Mouse (Mus musculus) ovary, postnatal 36 days (tissue): Measurements from ENCODE around the gene Plcl2.

Experiments used
- DNase-seq: peaks from one replicate; pipeline ENCODE4 v3.0.0; 2022; ENCODE audit warnings: low spot score, mixed read lengths

Gene Plcl2

DNA sequence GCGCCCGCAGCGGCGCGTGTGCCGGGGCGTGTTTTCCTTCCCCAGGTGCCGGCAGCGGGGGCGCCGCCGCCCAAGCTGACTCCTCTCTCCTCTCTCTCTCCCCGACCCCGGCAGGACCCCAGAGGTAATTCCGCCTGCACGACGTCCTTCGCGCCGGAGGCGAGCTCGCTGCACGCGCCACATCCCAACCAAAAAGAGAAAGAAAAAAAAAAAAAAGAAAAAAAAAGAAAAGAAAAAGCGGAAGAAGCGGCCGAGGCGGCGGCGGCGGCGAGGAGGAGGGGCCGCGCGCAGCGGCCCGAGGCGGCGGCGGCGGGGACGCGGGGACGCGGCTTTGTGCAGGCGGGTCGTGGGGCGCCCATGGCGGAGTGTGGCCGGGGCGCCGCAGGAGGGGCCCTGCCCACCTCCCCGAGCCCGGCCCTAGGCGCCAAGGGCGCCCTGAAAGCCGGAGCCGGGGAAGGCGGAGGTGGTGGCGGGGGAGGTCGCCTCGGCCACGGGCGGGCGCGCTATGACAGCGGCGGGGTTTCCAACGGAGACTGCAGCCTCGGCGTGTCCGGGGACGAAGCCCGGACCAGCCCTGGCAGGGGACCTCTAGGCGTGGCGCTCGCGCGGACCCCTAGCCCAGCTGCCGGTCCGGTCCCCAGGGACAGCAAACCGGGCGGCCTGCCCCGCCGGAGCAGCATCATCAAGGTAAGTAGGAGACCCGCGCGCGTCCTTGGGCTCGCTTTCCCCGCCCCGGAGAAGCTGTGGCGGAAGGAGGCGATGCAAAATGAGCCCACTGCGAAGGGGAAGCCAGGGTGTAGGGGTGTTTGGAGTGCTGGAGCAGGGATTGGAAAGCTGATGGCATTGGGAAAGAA lies at the start of gene Plcl2:
Gene Plcl2 (plus strand): TSS at position 153 of the 854 bp plus-strand sequence.
- peak; percentile 67 for DNase-seq

DNA sequence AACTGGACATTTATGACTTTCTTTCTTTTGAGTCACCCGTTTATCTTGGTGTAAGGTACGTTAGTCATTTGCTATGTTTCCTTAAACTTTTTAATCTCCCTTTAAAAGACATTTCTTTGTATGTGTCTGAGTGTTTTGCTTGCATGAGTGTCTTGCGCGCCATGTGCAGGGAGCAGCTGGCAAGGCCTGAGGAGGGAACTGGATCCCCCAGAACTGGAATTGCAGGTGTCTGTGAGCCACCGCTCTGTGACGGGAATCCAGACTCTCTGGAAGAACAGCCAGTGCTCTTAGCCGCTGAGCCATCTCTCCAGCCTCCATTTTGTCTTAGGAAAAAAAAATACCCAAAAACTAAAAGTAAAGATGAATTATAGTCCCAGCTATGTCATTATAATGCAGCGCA lies 48.9 kb upstream of the Plcl2 start:
- DNase-seq = no peak

DNA sequence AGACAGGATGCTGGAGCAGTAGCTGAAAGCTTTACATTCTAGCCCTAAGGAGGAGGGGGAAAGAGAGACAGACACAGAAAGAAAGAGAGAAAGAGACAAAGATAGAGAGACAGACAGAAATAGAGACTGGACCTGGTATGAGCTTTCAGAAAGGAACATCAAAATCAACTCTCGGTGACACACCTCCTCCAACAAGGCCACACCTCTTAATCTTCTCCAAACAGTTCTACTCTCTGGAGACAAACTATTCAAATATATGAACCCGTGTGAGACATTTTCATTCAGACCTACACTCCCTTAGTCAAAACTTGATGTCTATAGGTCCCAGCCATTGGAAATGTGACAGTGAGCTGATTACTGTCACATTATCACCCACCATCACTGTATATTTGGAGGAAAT lies 41.8 kb upstream of the Plcl2 start:
- no peak for DNase-seq

DNA sequence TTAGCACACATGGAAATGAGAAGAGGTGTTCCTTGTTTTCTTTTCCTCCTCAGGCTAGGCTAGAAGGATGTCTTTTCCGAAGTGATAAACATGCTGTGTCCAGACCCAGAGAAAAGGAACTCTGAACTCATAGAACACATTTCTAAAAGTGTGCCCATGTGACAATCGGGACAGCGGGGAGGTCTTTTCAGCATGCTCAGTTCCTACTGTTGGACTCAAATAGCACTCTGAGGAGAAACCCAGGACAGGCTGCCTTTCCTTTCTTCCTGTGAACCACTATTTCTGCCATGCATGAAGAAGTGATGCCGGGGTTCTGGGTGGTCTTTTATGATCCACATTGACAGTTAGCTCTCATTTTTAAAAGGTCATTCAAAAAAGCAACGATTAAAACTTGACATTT lies 40.1 kb upstream of the Plcl2 start:
- DNase-seq = no peak

GRCm38 (mm10) chr17:50469543-50470431 lies 39.4 kb upstream of the Plcl2 start:
- DNase-seq = no peak

GRCm38 (mm10) chr17:50470432-50471078 lies 38.6 kb upstream of the Plcl2 start:
- peak; percentile 21 for DNase-seq

DNA sequence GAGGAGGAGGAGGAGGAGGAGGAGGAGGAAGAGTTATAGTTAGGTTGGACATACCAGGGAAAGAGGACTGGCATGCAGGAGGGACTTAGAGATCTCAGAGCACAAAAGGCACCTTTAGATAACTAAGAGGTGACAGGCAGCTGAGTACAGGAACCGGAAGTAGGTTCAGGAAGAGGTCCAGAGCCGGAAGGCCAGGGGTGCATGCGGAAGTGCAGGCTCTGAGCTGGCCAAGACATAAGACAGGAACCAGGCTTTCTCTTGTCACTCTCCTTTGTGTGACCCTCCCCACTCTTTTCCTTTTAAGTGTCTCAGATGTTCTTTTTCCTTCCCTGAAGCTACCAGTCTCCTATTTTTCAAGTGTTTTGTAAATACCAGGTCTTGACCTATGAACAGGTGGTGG lies 38.0 kb upstream of the Plcl2 start:
- no peak for DNase-seq

GRCm38 (mm10) chr17:50477277-50477676 lies 31.9 kb upstream of the Plcl2 start:
- no peak for DNase-seq

DNA sequence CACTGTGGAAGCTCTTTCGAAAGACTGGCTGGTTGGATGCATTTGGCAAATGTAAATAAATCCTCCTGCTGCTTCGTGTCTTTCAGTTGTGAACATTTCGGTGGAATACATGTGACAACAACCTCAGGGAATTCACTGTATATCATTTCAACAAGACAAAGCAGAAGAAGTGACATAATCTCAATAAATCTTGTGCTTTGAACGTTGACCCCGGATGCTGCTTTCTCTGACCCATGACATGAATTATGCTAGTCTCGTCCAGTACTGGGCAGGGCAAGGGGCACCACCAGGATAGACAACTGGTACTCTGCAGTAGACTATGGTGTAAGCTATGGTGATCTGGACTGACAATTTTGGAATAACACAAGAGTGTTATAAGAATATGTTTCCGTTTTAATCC lies 28.3 kb upstream of the Plcl2 start:
- no peak for DNase-seq

DNA sequence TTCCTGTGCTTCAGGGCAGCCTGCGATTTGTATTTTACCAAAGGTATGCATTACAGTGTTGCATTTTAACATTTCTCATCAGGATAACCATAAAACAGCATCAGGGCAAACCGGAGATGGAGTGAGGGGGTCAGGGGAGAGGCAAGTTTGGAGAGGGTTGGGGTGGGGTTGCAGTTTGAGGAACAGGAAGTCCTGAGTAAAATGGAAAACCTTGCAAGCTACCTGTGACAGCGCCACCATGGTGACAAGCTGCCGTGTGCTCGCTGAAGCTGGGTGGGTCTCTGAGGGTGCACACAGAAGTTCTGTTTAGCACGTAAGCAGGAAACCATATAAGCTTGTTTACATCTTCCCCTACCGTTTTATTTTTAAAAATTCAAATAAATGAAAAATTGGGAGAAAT lies 25.5 kb upstream of the Plcl2 start:
- no peak for DNase-seq

GRCm38 (mm10) chr17:50484981-50485380 lies 24.2 kb upstream of the Plcl2 start:
- DNase-seq = no peak

DNA sequence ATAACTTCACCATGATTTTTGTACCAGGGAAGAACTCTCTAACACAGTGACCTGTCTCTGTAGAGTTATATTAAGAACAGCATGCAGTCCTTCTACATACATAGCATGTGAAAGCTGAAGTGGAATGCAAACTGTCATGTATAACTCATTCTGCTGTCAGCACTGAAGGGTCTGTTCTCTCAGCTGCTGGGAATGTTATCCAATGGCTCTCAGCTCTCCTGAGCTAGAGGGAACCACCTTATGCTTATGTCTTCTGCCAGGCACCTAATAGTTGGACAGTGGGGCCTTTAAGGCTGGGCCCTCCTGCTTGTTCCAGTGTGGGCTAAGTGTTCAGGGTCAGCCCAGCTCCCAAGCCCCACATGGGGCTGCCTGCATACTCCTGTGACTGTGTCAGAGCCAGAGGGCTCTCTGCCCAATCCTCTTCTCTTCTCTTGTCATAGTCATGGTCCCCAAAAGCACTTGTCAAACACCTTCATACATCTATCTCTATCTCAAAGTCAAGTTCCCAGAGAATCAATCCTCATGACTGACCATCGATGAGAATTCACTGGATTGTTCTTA lies 22.1 kb upstream of the Plcl2 start:
- DNase-seq = no peak

DNA sequence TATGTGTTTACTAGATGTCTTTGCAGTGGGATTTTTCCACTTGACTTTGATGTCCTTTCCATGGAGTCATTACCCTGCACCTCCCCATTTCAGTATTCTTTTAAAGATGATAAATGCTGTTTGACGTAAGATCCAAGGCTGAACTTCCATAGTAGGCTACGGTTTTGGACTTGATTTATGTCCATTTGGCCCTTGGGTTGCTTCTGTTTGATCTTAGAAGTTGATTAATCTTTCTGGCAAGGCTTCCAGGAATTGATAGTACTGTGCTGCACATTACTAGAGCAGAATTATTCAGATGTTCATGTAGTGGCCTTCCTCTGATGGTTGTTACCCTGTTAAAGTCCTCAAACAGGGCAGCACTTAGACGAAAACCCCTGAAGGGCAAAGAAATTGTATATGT lies 21.5 kb upstream of the Plcl2 start:
- DNase-seq = no peak

DNA sequence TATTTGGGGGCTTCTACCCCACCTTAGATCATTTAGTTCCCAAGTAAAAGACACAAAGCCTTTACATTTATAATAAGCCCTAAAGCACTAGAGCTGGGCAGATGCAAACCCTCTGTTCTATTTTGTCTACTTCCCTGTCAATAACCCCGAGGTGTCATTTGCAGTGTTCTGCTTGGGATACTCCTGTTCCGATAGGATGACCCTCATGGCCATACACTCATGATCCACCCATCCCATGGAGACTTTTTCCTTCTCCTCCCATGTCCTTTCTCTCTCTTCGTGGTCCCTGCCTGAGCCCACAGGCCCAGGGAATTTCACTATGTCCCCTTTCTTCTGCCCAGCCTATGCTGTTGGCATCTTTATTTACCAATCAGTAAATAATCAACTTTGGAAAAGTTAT lies 20.8 kb upstream of the Plcl2 start:
- DNase-seq = no peak

DNA sequence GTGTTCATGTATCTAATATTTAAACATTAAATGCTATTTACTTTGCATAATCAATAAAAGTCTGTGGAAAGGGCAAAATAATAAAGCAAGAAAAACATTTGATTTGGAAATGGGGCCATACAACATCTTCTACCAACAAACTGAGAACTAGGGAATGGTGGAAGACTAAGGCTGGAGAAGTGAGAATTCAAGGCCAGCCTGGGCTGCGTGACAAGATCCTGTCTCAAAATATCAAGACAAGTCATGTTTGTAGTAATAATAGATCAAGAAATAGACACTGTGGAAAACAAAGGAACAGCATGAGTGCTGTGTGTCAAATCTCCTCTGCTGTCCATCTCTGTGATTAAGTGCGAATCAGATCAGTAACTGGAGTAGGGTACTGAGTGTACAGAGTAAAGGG lies 20.3 kb upstream of the Plcl2 start:
- DNase-seq = no peak

DNA sequence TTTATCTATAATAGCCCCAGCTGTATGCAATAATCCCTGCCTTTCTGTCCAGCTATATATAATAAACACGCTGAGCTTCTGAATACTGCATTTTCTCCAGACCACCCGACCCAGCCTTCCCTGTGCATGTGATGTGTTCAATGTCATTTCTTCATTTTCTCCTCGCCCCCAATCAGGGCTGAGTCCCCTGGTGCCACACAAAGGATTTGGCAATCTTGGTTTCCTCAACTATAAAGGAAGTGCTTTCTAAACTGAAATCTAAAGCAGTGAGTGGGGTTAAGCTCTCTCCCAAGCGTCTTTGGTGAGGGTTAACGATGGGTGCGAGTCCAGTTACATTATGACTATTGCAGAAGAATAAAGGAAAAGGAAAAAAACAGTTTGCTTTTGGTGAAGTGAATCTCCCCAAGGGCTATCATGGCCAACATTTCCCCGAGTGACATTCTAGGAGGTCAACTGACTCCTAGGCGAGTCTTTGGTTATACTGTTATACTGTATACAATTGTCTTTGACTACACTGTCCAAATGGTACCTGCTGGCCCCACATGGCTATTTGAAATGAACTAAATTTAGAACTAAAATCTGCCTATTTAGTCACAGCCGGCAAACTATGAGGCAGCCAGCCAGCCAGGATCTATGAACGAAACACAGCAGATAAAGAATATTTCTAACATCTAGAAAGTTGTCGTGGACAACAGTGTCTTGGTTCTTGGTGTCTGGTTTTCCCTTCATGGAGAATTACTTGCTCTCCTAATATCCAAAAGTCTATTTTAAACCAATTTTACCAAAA lies 18.4 kb upstream of the Plcl2 start:
- DNase-seq = no peak

DNA sequence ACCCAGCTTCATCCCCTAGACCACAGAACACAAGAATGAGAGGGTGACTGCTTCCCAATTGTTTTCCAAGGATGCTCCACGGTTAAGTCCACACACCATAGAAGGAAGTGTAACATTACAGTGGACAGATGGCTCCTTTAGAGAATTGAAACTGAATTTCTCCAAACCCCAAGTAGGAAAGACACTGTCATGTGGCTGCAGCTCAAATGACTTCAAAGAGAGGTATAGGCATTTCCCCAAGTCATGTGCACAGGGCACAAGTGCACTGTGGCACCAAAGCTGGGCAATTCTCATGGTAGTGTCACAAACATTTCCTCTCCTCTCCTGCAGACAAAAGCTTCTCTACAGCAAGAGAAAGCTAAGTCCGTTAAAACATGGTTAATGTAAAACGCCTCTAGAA lies 17.7 kb upstream of the Plcl2 start:
- no peak for DNase-seq

DNA sequence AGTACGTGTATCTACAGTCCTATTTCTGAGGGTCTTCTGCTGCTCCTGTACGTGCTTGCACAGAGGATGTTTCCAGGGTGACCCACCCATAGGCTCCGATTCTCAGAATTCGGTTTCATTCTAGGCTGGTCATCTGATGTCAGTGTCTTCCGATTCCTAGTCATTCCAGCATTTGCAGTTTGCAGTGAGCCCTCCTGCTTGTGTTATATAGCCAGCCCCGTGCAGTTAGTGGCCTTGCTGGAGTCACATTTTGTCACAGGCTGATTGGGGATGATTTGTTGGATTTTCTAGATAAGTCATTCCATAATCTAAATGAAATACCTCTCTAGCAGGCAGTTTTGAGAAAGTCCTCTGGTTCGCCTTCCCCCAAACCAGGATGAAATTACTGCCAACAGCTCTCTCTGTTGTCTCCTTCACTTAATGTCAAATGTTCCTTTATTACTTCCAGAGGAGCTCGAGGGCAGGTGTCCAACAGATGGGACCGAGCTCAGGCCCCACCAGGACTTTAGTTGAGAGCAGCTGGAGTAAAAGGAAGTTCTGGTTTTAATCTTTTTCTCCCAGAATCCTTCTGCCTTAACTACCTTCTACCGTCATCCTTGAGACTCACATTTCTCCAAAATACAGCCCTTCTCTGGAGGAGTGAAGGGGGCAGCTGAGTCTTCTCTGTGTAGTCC lies 13.8 kb upstream of the Plcl2 start:
- no peak for DNase-seq

DNA sequence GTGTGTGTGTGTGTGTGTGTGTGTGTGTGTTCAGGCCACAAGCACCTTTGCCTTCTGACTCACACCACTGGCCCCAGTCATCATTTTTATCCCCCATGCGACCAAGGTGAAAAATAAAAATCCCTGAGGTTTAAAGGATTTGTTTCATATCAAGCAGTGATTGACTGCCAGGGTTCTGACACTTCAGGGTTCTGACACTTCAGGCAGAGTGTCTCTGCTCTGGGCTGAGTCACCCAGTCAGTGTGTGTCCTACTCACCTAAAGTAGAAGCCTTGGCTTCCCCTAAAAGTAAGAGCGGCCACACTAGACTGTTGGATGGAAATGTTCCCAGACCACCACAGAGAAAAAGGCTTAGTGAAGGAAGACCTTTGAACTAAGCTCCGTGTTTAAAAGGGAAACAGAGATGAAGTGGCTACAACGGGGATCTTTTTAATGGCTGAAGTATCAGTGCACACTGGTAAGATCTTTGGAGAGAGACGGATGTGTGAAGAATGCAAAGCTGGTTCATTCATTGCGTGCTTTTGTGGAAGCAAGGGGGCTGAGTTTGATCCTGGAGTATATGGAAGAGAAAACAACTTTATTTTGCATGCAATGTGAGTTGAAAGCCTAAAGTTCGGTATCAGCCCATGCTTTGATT lies 11.0 kb upstream of the Plcl2 start:
- DNase-seq = no peak

GRCm38 (mm10) chr17:50499091-50499790 lies 10.0 kb upstream of the Plcl2 start:
- no peak for DNase-seq
